Mouse (Mus musculus): ENCODE data around the gene Neu2. TPM values are rescaled to one million over a fixed set of nuclear protein-coding genes. Genes with fewer than 3 reads are reported as not detected.
"Not testable (repeated sequence)": the region's sequence is repeated elsewhere in the genome, so short reads cannot be mapped to it uniquely, and the experiment has no call there.

Gene Neu2
- polyA plus RNA-seq (2014; fragmentation: Nextera tagmentation; extraction: Ambion mirVana) = not detected in 2 replicates

GRCm38 (mm10) chr1:87509561-87510165 is at the start of gene Neu2:
Gene Neu2 (plus strand): TSS chr1:87509889.
- 2% methylated on average over 56 of the region's 56 CpGs for WGBS
- H3K27ac ChIP-seq (replicated peaks; ENCODE audit: low read depth, low read length) = no peak within 1 kb of the TSS
- no peaks in the 10 kb centered on the region for H3K36me3 ChIP-seq (replicated peaks; ENCODE audit: control insufficient read depth, insufficient read depth, low read depth, low read length)
- peak within 1 kb of the TSS; percentile 59 for H3K4me3 ChIP-seq (ENCODE audit: low read depth, low read length)
- no peaks in the 10 kb centered on the region for H3K9me3 ChIP-seq (replicated peaks; ENCODE audit: control insufficient read depth, low read length)
- no peak for DNase-seq (ENCODE audit: low spot score)
- peak within 1 kb of the TSS; percentile 99 for H3K4me2 ChIP-seq (ENCODE audit: low read depth, low read length)
- H3K27me3 ChIP-seq (ENCODE audit: control insufficient read depth, insufficient read depth, low read length) = peaks cover 29% of the 10 kb centered on the region
- H3K4me1 ChIP-seq (ENCODE audit: control insufficient read depth, insufficient read depth, low read length) = no peaks in the 10 kb centered on the region
- H3K9ac ChIP-seq (replicated peaks; ENCODE audit: low read length) = peak within 1 kb of the TSS; percentile 47
- peak; percentile 51; the same call in 1 of the 2 replicates for ATAC-seq (replicated peaks; ENCODE audit: insufficient number of reproducible peaks, low FRiP score, low TSS enrichment, low read depth)

GRCm38 (mm10) chr1:87467469-87467868 is 42.2 kb upstream of the Neu2 start:
- no peak overlapping the region for H3K4me2 ChIP-seq (ENCODE audit: low read depth, low read length)
- H3K4me3 ChIP-seq (ENCODE audit: low read depth, low read length) = no peak overlapping the region
- no peaks in the 10 kb centered on the region for H3K36me3 ChIP-seq (replicated peaks; ENCODE audit: control insufficient read depth, insufficient read depth, low read depth, low read length)
- no peaks in the 10 kb centered on the region for H3K4me1 ChIP-seq (ENCODE audit: control insufficient read depth, insufficient read depth, low read length)
- no peak overlapping the region for H3K27ac ChIP-seq (replicated peaks; ENCODE audit: low read depth, low read length)
- ATAC-seq (replicated peaks; ENCODE audit: insufficient number of reproducible peaks, low FRiP score, low TSS enrichment, low read depth) (no peak), DNase-seq (ENCODE audit: low spot score) (no peak)
- H3K9ac ChIP-seq (replicated peaks; ENCODE audit: low read length) = no peak overlapping the region
- no peaks in the 10 kb centered on the region for H3K27me3 ChIP-seq (ENCODE audit: control insufficient read depth, insufficient read depth, low read length)
- no peaks in the 10 kb centered on the region for H3K9me3 ChIP-seq (replicated peaks; ENCODE audit: control insufficient read depth, low read length)
- 82% methylated on average over 9 of the region's 9 CpGs for WGBS

- H3K27me3 ChIP-seq (ENCODE audit: control insufficient read depth, insufficient read depth, low read length) = no peaks in the 10 kb centered on the region
- H3K4me3 ChIP-seq (ENCODE audit: low read depth, low read length) = no peak overlapping the region
- DNase-seq (ENCODE audit: low spot score) (no peak), ATAC-seq (replicated peaks; ENCODE audit: insufficient number of reproducible peaks, low FRiP score, low TSS enrichment, low read depth) (no peak)
- no peak overlapping the region for H3K4me2 ChIP-seq (ENCODE audit: low read depth, low read length)
- 74% methylated on average over 6 of the region's 6 CpGs for WGBS
- H3K9ac ChIP-seq (replicated peaks; ENCODE audit: low read length) = no peak overlapping the region
- no peak overlapping the region for H3K27ac ChIP-seq (replicated peaks; ENCODE audit: low read depth, low read length)
- H3K36me3 ChIP-seq (replicated peaks; ENCODE audit: control insufficient read depth, insufficient read depth, low read depth, low read length) = no peaks in the 10 kb centered on the region
- H3K4me1 ChIP-seq (ENCODE audit: control insufficient read depth, insufficient read depth, low read length) = no peaks in the 10 kb centered on the region
- no peaks in the 10 kb centered on the region for H3K9me3 ChIP-seq (replicated peaks; ENCODE audit: control insufficient read depth, low read length)
Measured at GRCm38 (mm10) chr1:87468321-87468720, 41.4 kb upstream of the Neu2 start.

GRCm38 (mm10) chr1:87469971-87470370 is 39.7 kb upstream of the Neu2 start, which contains the start of gene Snorc:
Gene Snorc (plus strand): TSS chr1:87470271.
- not testable (repeated sequence) for H3K36me3 ChIP-seq (replicated peaks; ENCODE audit: control insufficient read depth, insufficient read depth, low read depth, low read length); H3K9me3 ChIP-seq (replicated peaks; ENCODE audit: control insufficient read depth, low read length); H3K27me3 ChIP-seq (ENCODE audit: control insufficient read depth, insufficient read depth, low read length); H3K4me3 ChIP-seq (ENCODE audit: low read depth, low read length); ATAC-seq (replicated peaks; ENCODE audit: insufficient number of reproducible peaks, low FRiP score, low TSS enrichment, low read depth); H3K4me2 ChIP-seq (ENCODE audit: low read depth, low read length); H3K4me1 ChIP-seq (ENCODE audit: control insufficient read depth, insufficient read depth, low read length); DNase-seq (ENCODE audit: low spot score); H3K9ac ChIP-seq (replicated peaks; ENCODE audit: low read length); H3K27ac ChIP-seq (replicated peaks; ENCODE audit: low read depth, low read length)
- WGBS = 40% methylated on average over 7 of the region's 10 CpGs

- no peaks in the 10 kb centered on the region for H3K4me1 ChIP-seq (ENCODE audit: control insufficient read depth, insufficient read depth, low read length)
- H3K27ac ChIP-seq (replicated peaks; ENCODE audit: low read depth, low read length) = no peak overlapping the region
- 71% methylated on average over 7 of the region's 7 CpGs for WGBS
- peaks cover 14% of the 10 kb centered on the region for H3K27me3 ChIP-seq (ENCODE audit: control insufficient read depth, insufficient read depth, low read length)
- H3K36me3 ChIP-seq (replicated peaks; ENCODE audit: control insufficient read depth, insufficient read depth, low read depth, low read length) = no peaks in the 10 kb centered on the region
- no peak overlapping the region for H3K9ac ChIP-seq (replicated peaks; ENCODE audit: low read length)
- no peak overlapping the region for H3K4me2 ChIP-seq (ENCODE audit: low read depth, low read length)
- ATAC-seq (replicated peaks; ENCODE audit: insufficient number of reproducible peaks, low FRiP score, low TSS enrichment, low read depth) = no peak
- DNase-seq (ENCODE audit: low spot score) = no peak
- H3K4me3 ChIP-seq (ENCODE audit: low read depth, low read length) = no peak overlapping the region
- no peaks in the 10 kb centered on the region for H3K9me3 ChIP-seq (replicated peaks; ENCODE audit: control insufficient read depth, low read length)
Measured at GRCm38 (mm10) chr1:87471914-87472313, 37.8 kb upstream of the Neu2 start.

- DNase-seq (ENCODE audit: low spot score) (no peak), ATAC-seq (replicated peaks; ENCODE audit: insufficient number of reproducible peaks, low FRiP score, low TSS enrichment, low read depth) (no peak)
- Histone ChIP-seq H3K4me1 (ENCODE audit: control insufficient read depth, insufficient read depth, low read length) (no peaks in the 10 kb centered on the region), H3K27me3 (ENCODE audit: control insufficient read depth, insufficient read depth, low read length) (peaks cover 14% of the 10 kb centered on the region), H3K9me3 (replicated peaks; ENCODE audit: control insufficient read depth, low read length) (no peaks in the 10 kb centered on the region), H3K4me2 (ENCODE audit: low read depth, low read length) (no peak overlapping the region), H3K27ac (replicated peaks; ENCODE audit: low read depth, low read length) (no peak overlapping the region), H3K36me3 (replicated peaks; ENCODE audit: control insufficient read depth, insufficient read depth, low read depth, low read length) (no peaks in the 10 kb centered on the region), H3K9ac (replicated peaks; ENCODE audit: low read length) (no peak overlapping the region), H3K4me3 (ENCODE audit: low read depth, low read length) (no peak overlapping the region)
- WGBS = 84% methylated on average over 7 of the region's 7 CpGs
Measured at GRCm38 (mm10) chr1:87472576-87472975, 37.1 kb upstream of the Neu2 start.

- H3K4me3 ChIP-seq (ENCODE audit: low read depth, low read length) = peak overlapping the region; percentile 30
- ATAC-seq (replicated peaks; ENCODE audit: insufficient number of reproducible peaks, low FRiP score, low TSS enrichment, low read depth) (no peak), DNase-seq (ENCODE audit: low spot score) (peak; percentile 35)
- peak overlapping the region; percentile 79 for H3K4me2 ChIP-seq (ENCODE audit: low read depth, low read length)
- peaks cover 14% of the 10 kb centered on the region for H3K27me3 ChIP-seq (ENCODE audit: control insufficient read depth, insufficient read depth, low read length)
- no peak overlapping the region for H3K27ac ChIP-seq (replicated peaks; ENCODE audit: low read depth, low read length)
- no peaks in the 10 kb centered on the region for H3K36me3 ChIP-seq (replicated peaks; ENCODE audit: control insufficient read depth, insufficient read depth, low read depth, low read length)
- H3K9ac ChIP-seq (replicated peaks; ENCODE audit: low read length) = peak overlapping the region; percentile 46
- no peaks in the 10 kb centered on the region for H3K4me1 ChIP-seq (ENCODE audit: control insufficient read depth, insufficient read depth, low read length)
- no peaks in the 10 kb centered on the region for H3K9me3 ChIP-seq (replicated peaks; ENCODE audit: control insufficient read depth, low read length)
- WGBS = 2% methylated on average over 40 of the region's 42 CpGs
Measured at GRCm38 (mm10) chr1:87475076-87475895, 34.4 kb upstream of the Neu2 start.

GRCm38 (mm10) chr1:87482546-87482945 is 27.1 kb upstream of the Neu2 start:
- DNase-seq (ENCODE audit: low spot score) = no peak
- no peaks in the 10 kb centered on the region for H3K27me3 ChIP-seq (ENCODE audit: control insufficient read depth, insufficient read depth, low read length)
- H3K9me3 ChIP-seq (replicated peaks; ENCODE audit: control insufficient read depth, low read length) = no peaks in the 10 kb centered on the region
- H3K9ac ChIP-seq (replicated peaks; ENCODE audit: low read length) = no peak overlapping the region
- H3K4me3 ChIP-seq (ENCODE audit: low read depth, low read length) = no peak overlapping the region
- H3K27ac ChIP-seq (replicated peaks; ENCODE audit: low read depth, low read length) = no peak overlapping the region
- no peaks in the 10 kb centered on the region for H3K36me3 ChIP-seq (replicated peaks; ENCODE audit: control insufficient read depth, insufficient read depth, low read depth, low read length)
- no peaks in the 10 kb centered on the region for H3K4me1 ChIP-seq (ENCODE audit: control insufficient read depth, insufficient read depth, low read length)
- no peak for ATAC-seq (replicated peaks; ENCODE audit: insufficient number of reproducible peaks, low FRiP score, low TSS enrichment, low read depth)
- H3K4me2 ChIP-seq (ENCODE audit: low read depth, low read length) = no peak overlapping the region
- WGBS = 90% methylated on average over 4 of the region's 4 CpGs
